Mouse (Mus musculus) neural tube, embryonic 10.5 days (tissue): ENCODE measurements around the gene Hoxa3.

Experiments
- DNase-seq: peaks from one replicate; pipeline ENCODE4 v3.0.0-alpha.2; 2017; ENCODE audit warnings: low spot score; ENCODE audit errors: extremely low spot score

Gene Hoxa3

GRCm38 (mm10) chr6:52185222-52185621 is 27.9 kb downstream of the Hoxa3 start:
- peak; percentile 76 for DNase-seq

- DNase-seq, result peak; percentile 53
These were observed 28.5 kb downstream of the Hoxa3 start for GRCm38 (mm10) chr6:52184668-52185067.

DNA sequence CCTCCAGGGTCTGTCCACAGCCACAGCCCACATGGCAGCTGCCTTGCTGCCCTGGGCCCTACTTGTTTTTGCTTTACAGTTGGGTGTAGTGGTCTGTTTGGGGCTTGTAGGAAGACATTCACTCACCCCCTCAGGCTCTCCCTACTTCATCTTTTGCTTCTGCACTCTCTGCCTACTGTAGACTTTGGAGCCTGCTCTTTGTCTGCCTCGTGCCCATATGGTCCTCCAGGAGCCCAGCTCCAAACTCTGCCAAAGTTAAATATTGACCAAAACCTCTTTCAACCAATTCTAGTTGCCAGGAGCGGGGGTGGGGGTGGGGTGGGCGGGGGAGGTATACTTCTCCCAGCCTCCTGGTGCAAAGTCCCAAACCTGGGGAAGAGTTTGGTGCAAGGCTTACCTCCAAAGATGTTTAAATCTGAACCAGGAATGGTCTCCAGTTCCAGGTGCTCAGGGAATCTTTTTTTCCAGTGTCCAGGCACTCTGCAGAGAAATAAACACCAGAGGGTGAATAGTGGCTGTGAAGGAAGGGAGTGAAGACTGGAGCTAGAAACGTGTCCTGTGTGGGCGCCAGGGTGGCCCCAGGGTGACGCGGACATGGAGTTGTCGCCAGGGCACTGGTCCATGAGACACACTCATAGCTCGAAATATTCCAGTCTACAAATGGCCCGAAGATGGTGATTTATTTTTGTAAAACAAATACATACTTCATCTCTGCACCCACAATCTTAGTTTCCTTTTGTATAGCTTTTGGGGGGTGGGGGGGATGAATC is 29.6 kb downstream of the Hoxa3 start:
- peak; percentile 46 for DNase-seq

GRCm38 (mm10) chr6:52182793-52183192 is 30.3 kb downstream of the Hoxa3 start:
- DNase-seq, result no peak

DNA sequence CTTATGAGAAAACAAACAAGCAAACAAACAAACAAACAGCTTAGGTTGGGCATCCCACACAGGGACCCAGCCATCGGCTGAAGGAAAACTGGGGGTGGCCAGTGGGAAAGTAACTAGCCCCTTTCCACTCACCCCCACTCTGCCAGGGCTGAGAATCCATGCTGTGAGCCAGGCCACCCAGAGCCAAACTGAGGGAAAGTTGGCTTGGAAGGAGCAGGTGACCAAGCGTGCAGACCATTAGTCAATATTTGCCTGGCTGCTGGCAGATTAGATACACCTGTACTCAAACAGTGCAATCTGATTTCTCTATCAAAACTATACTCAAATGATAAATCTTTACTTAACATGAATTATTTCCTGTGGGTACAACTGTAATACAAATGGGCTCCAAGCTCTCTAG is 31.1 kb downstream of the Hoxa3 start:
- no peak for DNase-seq

GRCm38 (mm10) chr6:52180726-52181125 is 32.4 kb downstream of the Hoxa3 start:
- DNase-seq, result no peak

DNA sequence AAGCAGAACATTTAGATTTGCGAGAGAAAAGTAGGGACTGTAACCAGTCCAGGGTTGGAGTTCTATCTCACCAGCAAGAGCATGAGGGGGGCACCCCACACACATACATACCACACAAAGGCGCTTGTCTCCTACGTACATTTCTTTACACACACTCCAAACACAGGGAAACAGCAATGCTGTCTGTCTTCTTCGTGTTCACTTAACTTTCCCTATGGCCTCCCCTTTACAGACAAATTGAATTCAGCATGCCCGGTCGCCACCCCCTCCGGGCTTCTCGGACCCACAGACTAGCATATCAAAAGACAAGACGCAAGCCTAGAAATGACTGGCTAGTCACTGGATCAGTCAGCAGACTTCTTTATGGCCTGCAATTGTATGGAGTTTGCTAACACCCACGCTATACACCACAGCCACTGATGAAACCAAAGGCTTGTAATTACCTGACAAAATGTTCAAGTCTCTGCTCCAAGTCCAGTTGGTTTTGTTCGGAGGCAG is 32.9 kb downstream of the Hoxa3 start:
- DNase-seq, result peak; percentile 57

GRCm38 (mm10) chr6:52179690-52180089 is 33.4 kb downstream of the Hoxa3 start:
- DNase-seq, result peak; percentile 59

- peak; percentile 67 for DNase-seq
These were observed 34.0 kb downstream of the Hoxa3 start for GRCm38 (mm10) chr6:52178918-52179665.

DNA sequence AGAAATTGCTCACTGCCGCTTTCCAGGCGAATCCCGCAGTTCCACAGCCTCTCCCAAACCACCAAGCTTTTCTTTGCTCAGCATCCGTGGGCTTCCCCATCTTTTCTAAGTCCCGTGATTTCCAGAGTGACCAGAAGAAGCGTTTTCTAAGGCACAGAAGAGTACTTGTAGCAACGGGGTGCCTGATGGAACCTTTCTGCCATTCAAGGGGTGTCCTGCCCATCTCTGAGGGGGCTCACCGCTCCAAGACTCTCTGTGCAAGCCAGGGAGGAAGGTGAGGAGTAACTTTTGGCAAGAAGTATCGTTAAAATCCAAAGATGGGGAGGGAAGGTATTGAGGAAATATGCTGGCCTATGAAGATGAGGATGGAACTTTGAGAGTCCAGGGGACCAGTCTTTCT is 35.3 kb downstream of the Hoxa3 start:
- DNase-seq, result peak; percentile 63

GRCm38 (mm10) chr6:52177061-52177735 is 35.9 kb downstream of the Hoxa3 start, which contains the start of gene 5730596B20Rik:
Gene 5730596B20Rik, plus strand, starts transcription at chr6:52177498.
- DNase-seq, result peak; percentile 82

DNA sequence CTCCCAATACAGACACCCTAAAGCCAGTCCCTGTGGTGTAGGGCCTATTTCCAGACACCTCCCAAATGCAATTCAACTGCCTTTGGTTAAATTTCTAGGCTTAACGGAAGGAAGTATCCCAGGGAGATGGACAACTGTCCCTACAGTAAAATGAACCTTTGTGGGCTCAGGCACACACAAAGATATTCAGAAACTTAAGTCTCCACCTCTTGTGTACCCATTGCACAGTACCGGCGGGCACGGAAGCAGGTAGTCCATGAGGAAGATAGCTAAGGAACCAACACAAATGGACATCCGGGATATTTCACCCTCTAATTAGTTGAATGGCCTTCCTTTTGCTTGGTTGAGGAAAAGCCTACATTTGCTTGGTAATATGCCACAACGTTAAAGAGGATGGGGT is 36.7 kb downstream of the Hoxa3 start:
- DNase-seq, result peak; percentile 61

GRCm38 (mm10) chr6:52175864-52176263 is 37.3 kb downstream of the Hoxa3 start:
- DNase-seq, result peak; percentile 84

DNA sequence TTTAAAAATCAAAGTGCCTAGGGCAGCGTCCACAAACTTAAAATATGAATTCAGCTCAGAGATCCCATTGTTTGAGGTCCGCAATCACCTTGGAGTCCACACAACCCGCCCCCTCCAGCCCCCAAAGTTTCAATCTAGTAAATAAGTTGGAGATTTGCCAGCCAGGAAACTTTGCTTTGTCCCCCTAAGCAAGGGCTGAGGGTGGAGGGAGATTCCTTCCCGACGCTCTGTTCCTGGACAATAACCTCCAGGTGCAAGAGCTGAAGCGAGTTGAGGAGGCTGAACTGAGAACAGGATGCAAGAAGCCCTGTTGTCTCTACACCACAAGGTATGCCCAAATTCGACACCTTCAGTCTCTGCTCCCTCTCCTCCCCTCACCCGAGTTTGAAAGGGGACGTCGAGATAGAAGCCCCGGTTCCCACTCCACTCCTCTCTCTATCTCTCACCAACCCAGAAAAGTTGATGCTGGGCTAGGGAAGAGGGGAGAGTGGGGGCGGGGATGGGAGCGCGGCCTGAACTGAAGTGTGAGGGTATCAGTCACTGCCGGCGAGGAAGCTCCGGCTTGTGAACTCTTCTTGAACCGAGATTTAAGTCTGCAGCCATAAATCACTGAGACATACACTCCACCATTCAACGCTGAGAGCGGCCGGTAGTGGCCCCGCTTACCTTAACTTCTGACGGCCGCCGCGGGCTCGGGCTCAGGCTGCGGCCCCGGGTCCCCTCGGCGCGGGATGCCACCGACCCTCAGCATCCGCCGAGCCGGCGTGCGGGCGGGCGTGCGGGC is 38.0 kb downstream of the Hoxa3 start:
- peak; percentile 89 for DNase-seq

GRCm38 (mm10) chr6:52173648-52174047 is 39.5 kb downstream of the Hoxa3 start:
- peak; percentile 49 for DNase-seq

DNA sequence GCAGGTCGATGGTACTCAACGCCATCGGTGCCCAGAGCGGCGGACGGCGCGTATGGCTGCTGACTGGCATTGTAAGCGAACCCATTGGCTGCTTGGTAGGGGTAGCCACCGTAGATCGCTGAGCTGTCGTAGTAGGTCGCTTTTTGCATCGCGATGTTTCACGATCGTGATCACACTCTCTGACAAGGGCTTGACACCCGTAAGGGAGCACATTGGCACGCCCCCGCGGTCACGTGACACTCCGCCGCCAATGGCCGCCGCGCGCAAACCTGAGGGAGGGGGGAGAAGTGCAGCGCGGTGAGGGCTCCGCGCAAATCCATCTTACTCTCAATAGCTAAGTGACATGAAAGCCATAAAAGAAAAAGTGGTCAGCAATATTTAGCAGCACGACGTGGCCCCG is 40.6 kb downstream of the Hoxa3 start:
- DNase-seq, result peak; percentile 99

- DNase-seq, result peak; percentile 62
These were observed 41.2 kb downstream of the Hoxa3 start for GRCm38 (mm10) chr6:52171938-52172337.

DNA sequence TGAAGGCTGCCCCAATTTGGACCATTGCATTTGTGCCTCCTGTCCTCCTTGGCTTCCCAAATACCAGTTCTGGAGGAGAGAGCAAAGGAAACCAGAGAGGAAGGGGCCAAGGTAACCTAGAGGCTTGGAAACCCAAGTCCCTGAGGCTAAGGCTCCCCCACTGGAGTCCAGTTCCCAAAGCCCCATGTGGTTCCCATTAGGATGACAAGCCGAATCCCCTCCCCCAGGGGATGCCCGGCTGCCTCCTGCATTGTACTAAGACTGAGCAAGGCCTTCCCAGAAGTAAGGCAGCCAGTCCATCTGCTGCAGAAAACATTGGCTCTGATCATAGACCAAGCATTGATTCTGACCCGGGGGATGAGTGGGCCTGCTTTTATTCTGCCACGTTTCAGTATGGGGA is 41.8 kb downstream of the Hoxa3 start:
- peak; percentile 80 for DNase-seq

DNA sequence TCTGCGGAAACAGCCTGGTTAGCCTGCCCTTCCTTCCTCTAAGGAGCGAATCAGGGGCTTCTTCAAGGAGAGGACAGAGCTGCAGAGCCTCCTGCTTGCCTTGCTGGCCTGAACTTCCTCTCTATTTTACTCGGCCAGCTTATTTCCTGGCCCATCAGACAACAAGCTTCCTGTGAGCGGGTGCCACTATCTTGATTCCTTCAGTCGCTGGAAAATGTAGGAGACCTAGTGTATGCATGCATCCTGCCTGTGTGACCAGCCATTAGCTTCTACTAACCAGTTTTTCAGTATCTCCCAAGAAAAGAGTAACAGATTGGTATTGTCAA is 42.3 kb downstream of the Hoxa3 start:
- DNase-seq, result no peak

DNA sequence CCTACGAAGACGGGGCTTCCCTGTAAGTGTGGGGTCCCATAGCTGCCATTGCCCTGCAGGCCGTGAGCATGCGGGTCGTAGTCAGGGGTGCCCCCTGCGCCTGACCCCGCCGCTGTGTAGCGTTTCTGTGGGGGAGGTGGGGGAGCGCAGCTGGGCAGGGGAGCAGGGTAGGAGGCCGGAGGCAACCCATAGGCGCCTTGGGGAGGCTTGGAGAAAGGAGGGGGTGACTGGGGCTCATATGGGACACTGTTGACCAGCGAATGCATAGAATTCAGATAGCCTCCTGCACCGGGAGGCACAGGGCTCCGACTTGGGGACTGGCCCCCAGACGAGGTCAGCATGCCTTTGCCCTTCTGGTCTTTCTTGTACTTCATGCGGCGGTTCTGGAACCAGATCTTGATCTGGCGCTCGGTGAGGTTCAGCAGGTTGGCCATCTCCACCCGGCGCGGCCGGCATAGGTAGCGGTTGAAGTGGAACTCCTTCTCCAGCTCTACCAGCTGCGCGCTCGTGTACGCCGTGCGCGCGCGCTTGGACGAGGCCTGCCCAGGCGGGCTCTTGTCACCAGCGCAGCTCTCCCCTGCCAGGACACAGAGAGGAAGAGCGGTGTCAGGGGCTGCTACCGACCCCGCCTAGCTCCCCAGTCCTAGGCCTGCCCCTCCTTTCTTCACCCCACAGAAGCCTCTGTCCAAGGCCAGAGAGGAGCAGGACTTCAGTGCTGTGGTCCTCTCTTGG is 42.8 kb downstream of the Hoxa3 start:
- DNase-seq, result peak; percentile 82
